Mouse (Mus musculus) embryonic facial prominence, embryonic 15.5 days (tissue): ENCODE results near the gene Phlda3. TPM values are rescaled to one million over a fixed set of nuclear protein-coding genes. Genes with fewer than 3 reads are reported as not detected.

Experiments used
- ATAC-seq: fragments of 200-750 bp; cut with Nextera tagmentation; 2 replicates; pipeline ENCODE4 v1.8.0; 2017; ENCODE audit warnings: low read depth, moderate TSS enrichment; ENCODE audit not compliant: insufficient number of reproducible peaks, low FRiP score, low TSS enrichment
- H3K27ac ChIP-seq: fragments of 300-500 bp; sonication (generic); replicated peaks from 2 replicates; pipeline ENCODE4 v1.5.1; 2015; ENCODE audit warnings: mild to moderate bottlenecking, inconsistent platforms
- H3K27me3 ChIP-seq: fragments of 300-500 bp; sonication (generic); 2 replicates; pipeline ENCODE4 v1.6.1; 2015; ENCODE audit warnings: inconsistent platforms
- H3K36me3 ChIP-seq: fragments of 300-500 bp; sonication (generic); 2 replicates; pipeline ENCODE4 v1.6.1; 2015; ENCODE audit warnings: mild to moderate bottlenecking, inconsistent platforms
- H3K4me1 ChIP-seq: fragments of 300-500 bp; sonication (generic); 2 replicates; pipeline ENCODE4 v1.6.1; 2015; ENCODE audit warnings: inconsistent platforms
- H3K4me2 ChIP-seq: fragments of 300-500 bp; sonication (generic); replicated peaks from 2 replicates; pipeline ENCODE4 v1.6.1; 2015; ENCODE audit warnings: mild to moderate bottlenecking, inconsistent platforms
- H3K4me3 ChIP-seq: fragments of 300-500 bp; sonication (generic); replicated peaks from 2 replicates; pipeline ENCODE4 v1.5.1; 2015; ENCODE audit warnings: mild to moderate bottlenecking, inconsistent platforms
- H3K9ac ChIP-seq: fragments of 300-500 bp; sonication (generic); 2 replicates; pipeline ENCODE4 v1.6.1; 2015; ENCODE audit warnings: inconsistent platforms
- H3K9me3 ChIP-seq: fragments of 300-500 bp; sonication (generic); replicated peaks from 2 replicates; pipeline ENCODE4 v1.6.1; 2016; ENCODE audit warnings: inconsistent platforms
- WGBS: fragments of 180-500 bp; shearing (Covaris S2); methylation state at CpG from one replicate; pipeline ENCODE4 v1.1.7; 2015; 5-methylcytosine and 5-hydroxymethylcytosine counted together
- polyA plus RNA-seq: library from polyadenylated mRNA; unstranded; fragments of >200 nt; fragmentation: Nextera tagmentation; extraction: Ambion mirVana; gene quantifications from 2 replicates; pipeline ENCODE4 v1.2.1, GENCODE M21; 2015

Gene Phlda3
- polyA plus RNA-seq, 1 experiment from 2014 or later = 113 TPM

DNA sequence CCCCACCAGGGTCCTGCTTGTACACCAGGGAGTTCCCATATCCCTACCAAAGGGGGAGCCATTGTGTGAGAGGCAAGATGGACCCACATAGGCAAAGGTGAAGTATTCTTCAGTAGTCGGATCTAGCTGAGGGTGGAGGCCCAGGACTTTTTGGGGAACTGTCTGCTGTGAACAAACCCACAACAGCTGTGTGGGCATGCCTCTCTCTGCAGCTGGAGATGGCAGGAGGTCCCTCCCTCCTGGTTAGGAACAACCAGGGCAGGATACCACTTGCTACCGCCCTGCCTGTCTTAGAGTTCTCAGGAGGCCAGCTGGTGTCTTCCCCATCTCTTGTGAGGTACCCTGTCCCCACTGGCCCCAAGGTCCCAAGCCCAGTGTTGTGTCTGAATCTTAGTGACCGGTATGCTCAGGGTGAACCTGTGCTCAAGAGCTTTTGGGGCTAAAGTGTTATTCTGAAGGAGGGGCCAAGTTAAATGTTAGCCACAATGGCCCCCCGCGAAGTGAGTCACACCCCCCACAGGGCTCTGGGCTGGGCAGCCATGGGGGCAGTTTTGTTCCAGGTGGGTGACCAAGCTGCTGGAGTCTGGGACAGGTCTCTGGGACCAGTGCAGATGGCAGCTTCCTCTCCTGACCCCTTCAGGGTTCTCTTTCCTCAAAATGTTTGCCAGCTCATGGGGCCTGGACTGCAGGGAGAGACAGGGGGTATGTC is 47.9 kb downstream of the Phlda3 start:
- Histone ChIP-seq H3K4me3 (no peak overlapping the region), H3K4me1 (peaks cover 20% of the 10 kb centered on the region), H3K9ac (no peak overlapping the region), H3K4me2 (no peak overlapping the region), H3K27ac (peak overlapping the region; percentile 68; the same call in 1 of the 2 replicates), H3K27me3 (peaks cover 31% of the 10 kb centered on the region), H3K9me3 (no peaks in the 10 kb centered on the region), H3K36me3 (no peaks in the 10 kb centered on the region)
- no peak for ATAC-seq
- WGBS = 66% methylated on average over 5 of the region's 5 CpGs

DNA sequence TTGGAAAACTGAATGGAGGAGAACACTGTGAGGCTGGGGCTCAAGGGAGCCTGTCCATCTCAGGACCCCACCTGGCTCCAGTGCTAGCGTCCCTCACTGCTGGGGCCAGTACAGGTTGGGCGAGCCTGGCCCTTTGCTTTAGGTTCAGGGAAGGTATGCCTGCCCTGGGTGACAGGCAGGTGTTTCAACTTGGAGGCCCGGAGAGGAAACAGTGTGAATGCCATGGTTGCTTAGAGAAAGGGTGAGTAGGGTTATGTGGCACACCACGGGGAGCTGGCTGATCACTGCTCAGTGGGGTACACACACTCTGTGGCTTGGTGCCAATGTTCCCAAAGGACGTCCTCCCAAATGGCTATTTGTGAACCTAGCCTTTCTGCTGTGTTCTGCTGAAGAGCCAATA is 48.6 kb downstream of the Phlda3 start:
- no peak overlapping the region for H3K4me3 ChIP-seq
- ATAC-seq = no peak
- H3K9ac ChIP-seq = no peak overlapping the region
- H3K4me2 ChIP-seq = no peak overlapping the region
- no peaks in the 10 kb centered on the region for H3K36me3 ChIP-seq
- H3K27ac ChIP-seq = no peak overlapping the region
- 75% methylated on average over 5 of the region's 5 CpGs for WGBS
- peaks cover 37% of the 10 kb centered on the region for H3K27me3 ChIP-seq
- peaks cover 26% of the 10 kb centered on the region for H3K4me1 ChIP-seq
- H3K9me3 ChIP-seq = no peaks in the 10 kb centered on the region

DNA sequence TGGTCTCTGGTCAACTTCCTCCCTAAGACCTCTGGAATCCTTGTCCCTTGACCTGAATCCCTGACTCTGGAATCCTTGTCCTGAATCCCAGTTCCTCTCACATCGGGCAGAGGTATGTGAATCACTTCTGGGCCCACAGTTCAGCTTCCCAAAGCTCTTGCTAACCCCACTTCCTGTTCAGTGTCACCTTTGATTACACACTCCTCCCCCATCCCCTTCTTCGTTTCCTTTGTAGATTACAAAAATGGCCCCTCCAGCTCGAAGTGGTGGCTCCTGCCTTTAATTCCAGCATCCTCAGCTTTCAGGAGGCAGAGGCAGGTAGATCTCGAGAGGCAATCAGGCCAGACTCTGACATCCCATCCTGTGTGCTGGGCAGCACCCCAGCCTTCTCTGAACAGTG is 51.7 kb downstream of the Phlda3 start:
- H3K27ac ChIP-seq = no peak overlapping the region
- H3K9ac ChIP-seq = no peak overlapping the region
- peak overlapping the region; percentile 71; the same call in 1 of the 2 replicates for H3K4me2 ChIP-seq
- H3K36me3 ChIP-seq = no peaks in the 10 kb centered on the region
- H3K27me3 ChIP-seq = peaks cover 50% of the 10 kb centered on the region
- WGBS = 52% methylated on average over 4 of the region's 4 CpGs
- H3K4me1 ChIP-seq = peaks cover 22% of the 10 kb centered on the region
- H3K4me3 ChIP-seq = no peak overlapping the region
- no peaks in the 10 kb centered on the region for H3K9me3 ChIP-seq
- no peak for ATAC-seq

DNA sequence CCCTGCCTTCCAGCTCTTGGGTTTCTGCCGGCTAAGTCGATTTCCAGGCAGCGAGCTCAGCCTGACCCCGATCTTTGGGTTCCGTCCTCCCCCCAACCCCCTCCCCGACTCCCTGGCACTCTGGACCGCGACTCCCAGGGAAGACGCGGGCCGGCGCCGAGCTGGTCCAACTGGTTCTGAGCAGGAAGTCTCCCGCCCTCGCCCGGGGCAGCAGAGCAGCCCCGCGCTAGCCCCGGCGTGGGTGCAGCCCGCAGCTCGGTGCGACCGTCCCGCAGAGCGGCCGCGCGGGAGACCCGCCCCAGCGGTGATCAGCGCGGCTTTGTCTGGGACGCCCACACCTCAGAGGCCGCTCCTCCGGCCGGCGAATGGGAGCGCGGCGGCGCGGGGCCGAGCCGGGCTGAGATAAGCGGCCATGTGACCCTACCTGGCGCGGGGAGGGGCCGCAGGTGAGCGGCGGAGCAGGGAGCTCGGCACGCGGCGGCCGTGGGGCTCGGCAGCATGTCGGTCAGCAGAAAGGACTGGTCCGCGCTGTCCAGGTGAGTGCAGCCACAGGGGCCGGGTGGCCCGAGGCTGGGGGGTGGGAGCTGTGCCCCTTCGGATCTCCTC is 52.7 kb downstream of the Phlda3 start, which contains the start of gene Lad1:
Gene Lad1, plus strand, starts transcription at position 118 of the 606 bp plus-strand sequence.
- ATAC-seq = peak; percentile 27; the same call in 1 of the 2 replicates
- H3K27ac ChIP-seq = peak within 1 kb of the TSS; percentile 45
- H3K27me3 ChIP-seq = peaks cover 50% of the 10 kb centered on the region

More for the DNA sequence above, 52.7 kb downstream of the Phlda3 start, which contains the start of gene Lad1:
- peak within 1 kb of the TSS; percentile 42; the same call in 1 of the 2 replicates for H3K9ac ChIP-seq
- H3K4me2 ChIP-seq = peak within 1 kb of the TSS; percentile 71
- WGBS = 1% methylated on average over 63 of the region's 63 CpGs
- peaks cover 15% of the 10 kb centered on the region for H3K4me1 ChIP-seq
- no peaks in the 10 kb centered on the region for H3K36me3 ChIP-seq
- no peaks in the 10 kb centered on the region for H3K9me3 ChIP-seq
- H3K4me3 ChIP-seq = peak within 1 kb of the TSS; percentile 47

Other genes starting within 250 kb of the Phlda3 start
- gene Nav1, start 158.8 kb upstream of the Phlda3 start, polyA plus RNA-seq = 12.5 and 13.6 TPM in 2 replicates
- 118 and 128 TPM in 2 replicates for gene Csrp1, start 46.1 kb upstream of the Phlda3 start, polyA plus RNA-seq
- gene Tnni1, start 13.3 kb downstream of the Phlda3 start, polyA plus RNA-seq = 297 and 410 TPM in 2 replicates
- gene Lad1, start 52.5 kb downstream of the Phlda3 start, polyA plus RNA-seq = 57.9 and 58.0 TPM in 2 replicates
- 151 and 208 TPM in 2 replicates for gene Tnnt2, start 70.2 kb downstream of the Phlda3 start, polyA plus RNA-seq
- gene Pkp1, start 153.1 kb downstream of the Phlda3 start, polyA plus RNA-seq = 67.2 and 67.5 TPM in 2 replicates
- gene Igfn1, start 240.2 kb downstream of the Phlda3 start, polyA plus RNA-seq = 0.09 and 0.12 TPM in 2 replicates
- 172 and 176 TPM in 2 replicates for gene Tmem9, start 242.0 kb downstream of the Phlda3 start, polyA plus RNA-seq